Mouse (Mus musculus) cortical plate, adult 2 months (tissue): ENCODE results near the gene Foxn3. TPM values are rescaled to one million over a fixed set of nuclear protein-coding genes. Genes with fewer than 3 reads are reported as not detected.

ENCODE experiments used
- H3K27ac ChIP-seq: fragments of 200-500 bp; 2 replicates; pipeline ENCODE4 v1.5.1; 2012; ENCODE audit warnings: low read length, control low read depth, inconsistent platforms; ENCODE audit not compliant: insufficient read depth
- H3K4me1 ChIP-seq: fragments of 200-500 bp; 2 replicates; pipeline ENCODE4 v1.6.1; 2011; ENCODE audit warnings: low read length; ENCODE audit not compliant: control insufficient read depth, insufficient read depth
- H3K4me3 ChIP-seq: fragments of 200-500 bp; 2 replicates; pipeline ENCODE4 v1.5.1; 2011; ENCODE audit warnings: mild to moderate bottlenecking, low read length, control low read depth; ENCODE audit not compliant: insufficient read depth
- CTCF ChIP-seq: fragments of 200-500 bp; IDR thresholded peaks from 2 replicates; pipeline ENCODE4 v1.5.1; 2011; ENCODE audit warnings: mild to moderate bottlenecking, control low read depth, low read length; ENCODE audit not compliant: insufficient read depth; ENCODE audit errors: extremely low read depth
- POLR2A ChIP-seq: fragments of 200-500 bp; IDR thresholded peaks from 2 replicates; pipeline ENCODE4 v1.6.1; 2011; ENCODE audit warnings: mild to moderate bottlenecking, low read length, control low read depth; ENCODE audit not compliant: insufficient read depth; ENCODE audit errors: extremely low read depth
- polyA plus RNA-seq: library from polyadenylated mRNA; depleted of rRNA; stranded (reverse); fragments of >200 nt; gene quantifications from 2 replicates; pipeline ENCODE4 v1.2.3, GENCODE M21; 2012

Foxn3 gene
- polyA plus RNA-seq, 1 experiment, result 24.9 TPM

DNA sequence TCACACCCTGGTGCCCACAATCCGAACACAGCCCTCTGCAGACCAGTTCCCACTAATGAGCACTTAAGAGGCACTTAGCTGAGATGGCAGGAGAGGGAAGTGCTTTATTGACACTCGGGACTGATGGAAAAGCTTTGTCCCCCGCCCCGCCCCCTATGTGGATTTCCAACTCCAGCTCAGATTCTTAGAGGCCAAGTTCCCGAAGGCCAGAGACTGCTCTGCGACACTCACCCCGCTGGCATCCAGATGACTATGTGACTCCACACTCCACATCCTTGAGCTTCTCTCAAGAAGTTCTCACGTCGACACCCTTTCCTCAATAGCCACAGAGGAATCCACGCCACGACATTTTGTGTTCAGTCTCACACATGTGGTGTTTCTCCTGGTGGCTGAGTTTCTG lies 295.6 kb downstream of the Foxn3 start:
- Histone ChIP-seq H3K4me3 (no peak overlapping the region), H3K27ac (no peak overlapping the region), H3K4me1 (peaks cover 1% of the 10 kb centered on the region)
- TF ChIP-seq POLR2A, result no peak
- TF ChIP-seq CTCF, result no peak

DNA sequence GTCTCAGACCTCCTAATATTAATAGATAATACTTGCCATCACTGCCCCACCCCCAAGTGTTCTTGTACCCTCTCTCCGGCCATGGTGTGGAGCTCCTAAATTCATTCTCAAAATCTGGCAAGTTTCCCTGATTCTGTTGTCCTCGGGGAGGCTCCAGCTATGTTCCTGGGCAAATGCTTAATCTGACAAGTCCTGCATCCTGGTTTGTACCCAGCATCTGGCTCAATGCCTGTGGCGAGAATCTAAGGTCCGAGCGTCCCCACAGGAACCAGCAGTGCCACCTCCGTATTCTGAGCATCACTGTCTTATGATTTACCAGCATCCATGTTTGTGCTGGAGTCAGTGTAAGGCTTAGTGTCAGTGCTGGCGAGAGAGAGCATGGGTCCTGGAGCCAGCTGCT lies 296.9 kb downstream of the Foxn3 start:
- TF ChIP-seq POLR2A (no peak), CTCF (no peak)
- no peak overlapping the region for H3K27ac ChIP-seq
- peaks cover 1% of the 10 kb centered on the region for H3K4me1 ChIP-seq
- H3K4me3 ChIP-seq, result no peak overlapping the region

DNA sequence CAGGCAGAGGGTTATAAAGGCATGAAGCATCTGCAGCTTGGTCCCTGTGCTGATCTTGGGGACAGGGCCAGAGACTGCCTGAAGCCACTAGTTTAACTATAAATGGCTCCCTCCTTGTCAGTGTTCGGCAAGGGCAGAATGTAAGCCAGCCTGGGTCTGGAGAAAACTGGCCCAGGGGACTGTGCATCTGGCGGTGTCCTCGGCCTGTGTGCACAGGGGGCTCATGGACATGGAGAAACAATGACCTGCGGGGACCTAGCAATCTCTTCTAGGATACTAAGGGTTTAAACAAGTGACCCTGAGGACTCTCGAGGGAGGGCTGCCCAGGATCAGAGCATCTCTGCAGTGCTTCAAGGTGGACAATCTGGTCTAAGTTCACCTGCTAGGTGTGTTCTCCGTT lies 297.6 kb downstream of the Foxn3 start:
- Histone ChIP-seq H3K4me1 (peaks cover 1% of the 10 kb centered on the region), H3K4me3 (no peak overlapping the region), H3K27ac (no peak overlapping the region)
- no peak for TF ChIP-seq CTCF
- TF ChIP-seq POLR2A, result no peak

DNA sequence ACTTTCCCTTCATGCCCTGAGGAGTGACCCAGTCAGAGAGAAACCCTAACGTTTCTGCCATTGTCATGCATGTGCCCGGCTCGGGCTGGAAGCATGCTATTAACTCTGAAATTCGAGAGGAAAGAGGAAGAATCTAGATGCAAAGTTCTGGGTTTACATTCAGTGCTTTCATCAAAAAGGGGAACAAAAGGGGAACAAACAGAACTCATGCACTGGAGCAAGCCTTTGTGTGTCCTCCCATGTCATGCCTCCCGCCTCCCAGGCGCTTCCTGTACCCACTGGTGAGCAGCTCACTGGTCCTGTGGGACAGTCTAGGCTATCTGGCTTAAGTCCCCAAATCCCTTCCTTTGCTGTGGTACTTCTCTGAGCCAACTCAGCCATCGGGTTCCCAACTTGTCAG lies 299.0 kb downstream of the Foxn3 start:
- TF ChIP-seq CTCF (no peak), POLR2A (no peak)
- no peak overlapping the region for H3K4me3 ChIP-seq
- H3K4me1 ChIP-seq, result peaks cover 1% of the 10 kb centered on the region
- no peak overlapping the region for H3K27ac ChIP-seq

DNA sequence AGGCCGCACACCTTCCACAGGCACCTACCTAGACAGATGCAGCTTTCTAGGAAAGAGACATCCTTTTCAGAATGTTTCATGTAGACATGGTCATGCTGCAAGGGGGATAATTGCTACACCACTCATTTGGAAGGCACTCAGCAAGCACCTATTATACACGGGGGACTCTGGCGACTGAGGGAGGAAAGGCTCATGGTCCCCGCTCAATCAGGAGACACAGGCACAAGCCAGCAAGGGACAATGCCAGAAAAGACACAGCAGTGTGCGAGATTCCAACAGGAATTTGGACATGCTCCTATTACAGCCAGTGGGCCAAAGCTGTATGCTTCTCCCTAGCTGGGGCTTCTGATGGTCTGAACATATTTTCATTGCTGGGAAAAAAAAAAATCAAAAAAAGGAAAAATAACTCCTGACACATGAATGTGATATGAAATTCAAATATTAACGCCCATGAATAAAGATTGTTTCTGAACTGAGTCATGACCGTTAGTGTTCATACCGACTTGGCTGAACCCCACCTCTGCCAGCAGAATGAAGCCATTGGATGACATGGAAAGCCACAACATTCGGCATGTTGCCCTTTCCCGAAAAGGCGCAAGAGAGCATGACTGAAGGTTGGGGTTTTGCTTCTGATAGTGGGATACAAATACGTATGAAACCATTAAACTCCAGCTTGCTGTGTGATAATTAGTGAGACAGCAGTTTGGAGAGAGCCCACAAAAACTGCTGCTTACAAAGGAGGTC lies 299.6 kb downstream of the Foxn3 start:
- H3K27ac ChIP-seq, result no peak overlapping the region
- H3K4me1 ChIP-seq, result peaks cover 1% of the 10 kb centered on the region
- TF ChIP-seq POLR2A (no peak), CTCF (no peak)
- H3K4me3 ChIP-seq, result no peak overlapping the region

DNA sequence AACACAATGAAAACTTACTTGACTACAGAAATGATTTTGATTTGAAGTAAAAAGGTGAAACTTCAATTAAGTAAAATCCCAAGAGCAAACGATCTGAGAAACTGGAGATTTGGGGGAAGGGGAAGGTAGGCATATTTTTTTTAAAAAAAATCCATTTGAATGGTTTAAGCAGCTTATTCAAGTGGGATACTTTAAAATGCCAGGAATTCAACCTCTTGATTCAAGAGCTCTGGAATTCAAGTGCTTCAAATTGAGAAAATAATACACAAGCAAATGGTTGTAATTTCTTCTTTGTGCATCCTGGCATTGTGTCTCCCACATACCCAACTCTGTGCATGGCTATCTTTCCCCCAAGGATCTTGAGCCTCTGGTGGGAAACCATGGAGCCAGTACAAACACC lies 300.5 kb downstream of the Foxn3 start:
- H3K4me1 ChIP-seq, result peaks cover 1% of the 10 kb centered on the region
- no peak overlapping the region for H3K27ac ChIP-seq
- no peak for TF ChIP-seq POLR2A
- TF ChIP-seq CTCF, result no peak
- H3K4me3 ChIP-seq, result no peak overlapping the region

DNA sequence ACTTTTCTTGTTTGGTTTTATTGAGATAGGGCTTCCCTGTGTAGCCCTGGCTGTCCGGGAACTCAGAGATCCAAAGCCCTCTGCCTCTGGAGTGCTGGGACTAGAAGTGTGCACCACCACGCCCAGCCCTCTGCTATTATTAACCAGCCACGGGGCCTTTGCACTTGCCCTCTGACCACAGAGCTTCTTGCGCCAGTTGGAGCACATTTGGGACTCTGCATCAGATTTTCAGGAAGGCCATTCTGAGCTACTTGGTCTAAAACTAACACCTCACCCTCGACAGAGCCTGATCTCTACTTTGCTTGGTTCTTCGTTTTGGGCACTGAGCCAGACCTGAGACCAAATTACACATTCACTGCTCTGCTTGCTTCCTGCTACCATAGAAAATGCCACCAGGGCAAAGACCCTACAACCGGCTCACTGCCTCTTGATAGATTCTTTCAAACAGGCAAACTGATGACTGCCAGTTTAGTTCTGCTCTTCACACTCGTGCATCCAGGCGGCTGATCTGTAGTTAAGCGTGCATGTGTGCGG lies 301.2 kb downstream of the Foxn3 start:
- no peak overlapping the region for H3K4me3 ChIP-seq

DNA sequence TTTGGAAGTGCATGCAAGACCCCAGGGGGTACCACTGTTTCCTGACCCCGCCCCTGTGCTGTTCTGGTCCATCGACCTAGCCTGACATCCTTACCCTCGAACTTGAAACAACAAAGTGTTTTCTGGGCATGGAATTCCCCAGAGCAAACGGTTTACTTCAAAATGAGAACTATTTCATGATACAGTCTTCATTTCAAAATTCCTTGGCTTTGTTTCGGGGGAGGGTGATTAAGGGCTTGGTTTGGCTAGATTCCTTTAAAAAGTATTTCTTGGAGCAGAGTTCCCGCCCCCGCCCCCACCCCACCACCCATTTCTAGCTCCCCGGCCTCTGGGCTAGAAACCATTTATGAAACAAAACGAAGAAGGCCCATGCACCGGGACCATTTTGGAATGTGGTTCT lies 303.2 kb downstream of the Foxn3 start:
- no peak overlapping the region for H3K27ac ChIP-seq
- H3K4me3 ChIP-seq, result no peak overlapping the region
- peaks cover 1% of the 10 kb centered on the region; the same call in 1 of the 2 replicates for H3K4me1 ChIP-seq
- TF ChIP-seq POLR2A (no peak), CTCF (no peak)

More for the DNA sequence above, 301.2 kb downstream of the Foxn3 start:
- TF ChIP-seq CTCF (no peak), POLR2A (no peak)
- Histone ChIP-seq H3K4me1 (peaks cover 1% of the 10 kb centered on the region; the same call in 1 of the 2 replicates), H3K27ac (no peak overlapping the region)

DNA sequence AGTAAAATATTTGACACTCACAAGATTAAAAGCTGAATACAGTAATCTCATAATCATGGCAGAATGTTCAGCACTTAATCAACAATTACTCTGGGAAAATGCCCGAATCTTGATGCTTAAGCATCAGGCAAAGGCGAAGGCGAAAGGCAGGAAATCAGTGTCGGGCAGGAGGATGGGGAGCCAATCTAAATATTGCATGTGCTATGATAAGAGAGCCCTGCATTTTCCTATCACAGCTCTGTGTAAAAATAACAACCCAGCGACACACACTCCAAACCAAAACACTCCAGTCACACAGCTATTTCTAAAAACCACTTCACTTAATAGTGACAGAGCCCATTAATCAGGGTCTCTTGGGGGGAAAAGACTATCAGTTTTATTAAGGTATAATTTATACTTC lies 305.8 kb downstream of the Foxn3 start:
- Histone ChIP-seq H3K27ac (no peak overlapping the region), H3K4me1 (no peaks in the 10 kb centered on the region), H3K4me3 (no peak overlapping the region)
- TF ChIP-seq CTCF, result no peak
- TF ChIP-seq POLR2A, result no peak

DNA sequence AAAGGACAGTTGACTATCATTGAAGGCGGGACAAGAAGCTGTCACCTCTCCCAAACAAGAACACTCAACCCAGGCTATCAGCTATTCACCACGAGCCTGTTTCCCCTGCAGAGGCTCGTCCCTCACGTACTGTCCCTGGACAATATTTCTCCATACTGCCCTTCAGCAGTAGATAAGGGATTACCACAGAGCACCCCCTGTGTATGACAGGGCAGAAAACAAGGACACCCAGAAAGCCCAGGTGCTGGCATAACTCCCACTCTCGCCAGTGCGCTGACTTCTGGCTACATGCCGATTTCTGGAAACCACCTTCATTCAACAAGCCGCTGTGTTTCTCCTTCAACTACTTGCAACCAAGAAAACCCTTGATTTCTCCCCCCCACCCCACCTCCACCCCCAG lies 306.4 kb downstream of the Foxn3 start:
- no peak overlapping the region for H3K4me3 ChIP-seq
- H3K4me1 ChIP-seq, result no peaks in the 10 kb centered on the region
- no peak for TF ChIP-seq CTCF
- TF ChIP-seq POLR2A, result no peak
- H3K27ac ChIP-seq, result no peak overlapping the region
